Mouse (Mus musculus): Measurements from ENCODE around the gene Unc119b. TPM values are rescaled to one million over a fixed set of nuclear protein-coding genes. Genes with fewer than 3 reads are reported as not detected.

Gene Unc119b
- polyA plus RNA-seq, 1 experiment, result 39.0 TPM

DNA sequence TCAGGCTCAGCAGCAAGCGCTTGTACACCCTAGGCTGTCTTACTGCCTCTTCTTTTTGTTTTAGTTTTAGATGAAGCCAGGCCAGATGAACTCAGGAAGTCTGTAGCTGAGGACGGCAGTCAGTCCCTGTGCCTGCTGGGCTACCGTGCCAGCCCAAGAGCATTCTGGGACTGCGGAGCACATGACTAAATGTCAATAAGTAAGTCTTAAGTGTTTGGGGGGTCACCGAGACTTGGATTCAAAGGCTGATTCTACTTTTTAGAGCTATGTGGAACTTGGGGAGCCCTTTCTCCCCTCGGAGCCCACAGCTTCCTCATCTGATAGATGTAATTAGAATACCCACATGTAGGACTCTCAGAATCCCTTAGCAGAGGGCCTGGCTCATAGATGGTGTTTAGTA, 25.9 kb upstream of the Unc119b start:
- no peak overlapping the region for H3K4me3 ChIP-seq (ENCODE audit: insufficient read depth, poor library complexity, severe bottlenecking)
- H3ac ChIP-seq (ENCODE audit: control insufficient read depth, insufficient read length, low read depth), result no peak overlapping the region
- H3K36me3 ChIP-seq (ENCODE audit: control insufficient read depth, insufficient read depth), result no peaks in the 10 kb centered on the region
- TF ChIP-seq FOSL1 (IDR thresholded peaks at IDR 0.05; ENCODE audit: insufficient read depth, low read length, poor library complexity, severe bottlenecking) (no peak), MYOD1 (IDR thresholded peaks at IDR 0.05; ENCODE audit: control insufficient read depth, insufficient read length, low read depth) (no peak), USF1 (IDR thresholded peaks at IDR 0.05; ENCODE audit: low read depth) (no peak), CEBPB (IDR thresholded peaks at IDR 0.05; ENCODE audit: low read depth) (no peak), MAX (IDR thresholded peaks at IDR 0.05) (no peak), CTCF (IDR thresholded peaks at IDR 0.05; ENCODE audit: control insufficient read depth, insufficient read depth, insufficient read length) (no peak), MYOG (IDR thresholded peaks at IDR 0.05; ENCODE audit: control insufficient read depth, extremely low read depth, insufficient read length) (no peak)
- H3K79me3 ChIP-seq (ENCODE audit: low read depth), result peaks cover 21% of the 10 kb centered on the region
- H3K27me3 ChIP-seq (ENCODE audit: control insufficient read depth, insufficient read depth, insufficient read length), result no peaks in the 10 kb centered on the region
- H3K79me2 ChIP-seq (ENCODE audit: control insufficient read depth, insufficient read depth), result peaks cover 23% of the 10 kb centered on the region

GRCm38 (mm10) chr5:115159165-115159564, 24.4 kb upstream of the Unc119b start:
- H3K36me3 ChIP-seq (ENCODE audit: control insufficient read depth, insufficient read depth), result peaks cover 6% of the 10 kb centered on the region
- H3K79me3 ChIP-seq (ENCODE audit: low read depth), result peaks cover 35% of the 10 kb centered on the region
- peaks cover 38% of the 10 kb centered on the region for H3K79me2 ChIP-seq (ENCODE audit: control insufficient read depth, insufficient read depth)
- TF ChIP-seq MYOD1 (IDR thresholded peaks at IDR 0.05; ENCODE audit: control insufficient read depth, insufficient read length, low read depth), result no peak
- TF ChIP-seq CEBPB (IDR thresholded peaks at IDR 0.05; ENCODE audit: low read depth), result no peak
- no peak for TF ChIP-seq USF1 (IDR thresholded peaks at IDR 0.05; ENCODE audit: low read depth)
- TF ChIP-seq FOSL1 (IDR thresholded peaks at IDR 0.05; ENCODE audit: insufficient read depth, low read length, poor library complexity, severe bottlenecking), result no peak
- no peak for TF ChIP-seq CTCF (IDR thresholded peaks at IDR 0.05; ENCODE audit: control insufficient read depth, insufficient read depth, insufficient read length)
- no peak for TF ChIP-seq MYOG (IDR thresholded peaks at IDR 0.05; ENCODE audit: control insufficient read depth, extremely low read depth, insufficient read length)
- no peak for TF ChIP-seq MAX (IDR thresholded peaks at IDR 0.05)
- no peaks in the 10 kb centered on the region for H3K27me3 ChIP-seq (ENCODE audit: control insufficient read depth, insufficient read depth, insufficient read length)
- no peak overlapping the region for H3ac ChIP-seq (ENCODE audit: control insufficient read depth, insufficient read length, low read depth)
- peak overlapping the region; percentile 72 for H3K4me3 ChIP-seq (ENCODE audit: insufficient read depth, poor library complexity, severe bottlenecking)

GRCm38 (mm10) chr5:115158040-115158983, 23.5 kb upstream of the Unc119b start, which contains the start of gene Mlec:
TSS of gene Mlec (minus strand) at chr5:115158179.
- Histone ChIP-seq H3K27me3 (ENCODE audit: control insufficient read depth, insufficient read depth, insufficient read length) (no peaks in the 10 kb centered on the region), H3K4me3 (ENCODE audit: insufficient read depth, poor library complexity, severe bottlenecking) (peak within 1 kb of the TSS; percentile 72), H3K36me3 (ENCODE audit: control insufficient read depth, insufficient read depth) (peaks cover 15% of the 10 kb centered on the region), H3ac (ENCODE audit: control insufficient read depth, insufficient read length, low read depth) (peak within 1 kb of the TSS; percentile 85), H3K79me3 (ENCODE audit: low read depth) (peaks cover 43% of the 10 kb centered on the region), H3K79me2 (ENCODE audit: control insufficient read depth, insufficient read depth) (peaks cover 46% of the 10 kb centered on the region)
- TF ChIP-seq CTCF (IDR thresholded peaks at IDR 0.05; ENCODE audit: control insufficient read depth, insufficient read depth, insufficient read length), result no peak
- TF ChIP-seq MAX (IDR thresholded peaks at IDR 0.05), result no peak
- TF ChIP-seq CEBPB (IDR thresholded peaks at IDR 0.05; ENCODE audit: low read depth), result no peak
- TF ChIP-seq FOSL1 (IDR thresholded peaks at IDR 0.05; ENCODE audit: insufficient read depth, low read length, poor library complexity, severe bottlenecking), result no peak
- no peak for TF ChIP-seq MYOG (IDR thresholded peaks at IDR 0.05; ENCODE audit: control insufficient read depth, extremely low read depth, insufficient read length)
- TF ChIP-seq MYOD1 (IDR thresholded peaks at IDR 0.05; ENCODE audit: control insufficient read depth, insufficient read length, low read depth), result no peak
- TF ChIP-seq USF1 (IDR thresholded peaks at IDR 0.05; ENCODE audit: low read depth), result no peak

GRCm38 (mm10) chr5:115156933-115157589, 22.3 kb upstream of the Unc119b start:
- Histone ChIP-seq H3K36me3 (ENCODE audit: control insufficient read depth, insufficient read depth) (peaks cover 25% of the 10 kb centered on the region), H3K27me3 (ENCODE audit: control insufficient read depth, insufficient read depth, insufficient read length) (no peaks in the 10 kb centered on the region), H3K4me3 (ENCODE audit: insufficient read depth, poor library complexity, severe bottlenecking) (peak overlapping the region; percentile 72), H3K79me2 (ENCODE audit: control insufficient read depth, insufficient read depth) (peaks cover 59% of the 10 kb centered on the region), H3ac (ENCODE audit: control insufficient read depth, insufficient read length, low read depth) (peak overlapping the region; percentile 69), H3K79me3 (ENCODE audit: low read depth) (peaks cover 55% of the 10 kb centered on the region)
- TF ChIP-seq MYOG (IDR thresholded peaks at IDR 0.05; ENCODE audit: control insufficient read depth, extremely low read depth, insufficient read length) (no peak), CEBPB (IDR thresholded peaks at IDR 0.05; ENCODE audit: low read depth) (no peak), USF1 (IDR thresholded peaks at IDR 0.05; ENCODE audit: low read depth) (no peak), FOSL1 (IDR thresholded peaks at IDR 0.05; ENCODE audit: insufficient read depth, low read length, poor library complexity, severe bottlenecking) (no peak), CTCF (IDR thresholded peaks at IDR 0.05; ENCODE audit: control insufficient read depth, insufficient read depth, insufficient read length) (no peak), MAX (IDR thresholded peaks at IDR 0.05) (no peak), MYOD1 (IDR thresholded peaks at IDR 0.05; ENCODE audit: control insufficient read depth, insufficient read length, low read depth) (no peak)

- Histone ChIP-seq H3K79me3 (ENCODE audit: low read depth) (peaks cover 61% of the 10 kb centered on the region), H3K79me2 (ENCODE audit: control insufficient read depth, insufficient read depth) (peaks cover 65% of the 10 kb centered on the region), H3K36me3 (ENCODE audit: control insufficient read depth, insufficient read depth) (peaks cover 26% of the 10 kb centered on the region), H3K27me3 (ENCODE audit: control insufficient read depth, insufficient read depth, insufficient read length) (no peaks in the 10 kb centered on the region), H3ac (ENCODE audit: control insufficient read depth, insufficient read length, low read depth) (peak overlapping the region; percentile 20), H3K4me3 (ENCODE audit: insufficient read depth, poor library complexity, severe bottlenecking) (peak overlapping the region; percentile 72)
- TF ChIP-seq MAX (IDR thresholded peaks at IDR 0.05) (no peak), CTCF (IDR thresholded peaks at IDR 0.05; ENCODE audit: control insufficient read depth, insufficient read depth, insufficient read length) (no peak), MYOG (IDR thresholded peaks at IDR 0.05; ENCODE audit: control insufficient read depth, extremely low read depth, insufficient read length) (no peak), CEBPB (IDR thresholded peaks at IDR 0.05; ENCODE audit: low read depth) (no peak), MYOD1 (IDR thresholded peaks at IDR 0.05; ENCODE audit: control insufficient read depth, insufficient read length, low read depth) (no peak), USF1 (IDR thresholded peaks at IDR 0.05; ENCODE audit: low read depth) (no peak), FOSL1 (IDR thresholded peaks at IDR 0.05; ENCODE audit: insufficient read depth, low read length, poor library complexity, severe bottlenecking) (no peak)
Observed at GRCm38 (mm10) chr5:115156401-115156800, 21.6 kb upstream of the Unc119b start.
